Mouse (Mus musculus) olfactory bulb, adult 2 months (tissue): ENCODE measurements around the gene Trit1. TPM values are rescaled to one million over a fixed set of nuclear protein-coding genes. Genes with fewer than 3 reads are reported as not detected.
"Not testable (repeated sequence)": the region's sequence is repeated elsewhere in the genome, so short reads cannot be mapped to it uniquely, and the experiment has no call there.

Source experiments
- H3K27ac ChIP-seq: fragments of 200-500 bp; 2 replicates; pipeline ENCODE4 v1.5.1; 2012; ENCODE audit warnings: low read depth, low read length; ENCODE audit not compliant: insufficient read depth
- H3K4me1 ChIP-seq: fragments of 200-500 bp; 2 replicates; pipeline ENCODE4 v1.6.1; 2012; ENCODE audit warnings: low read length; ENCODE audit not compliant: control insufficient read depth, insufficient read depth
- H3K4me3 ChIP-seq: fragments of 200-500 bp; 2 replicates; pipeline ENCODE4 v1.5.1; 2012; ENCODE audit warnings: mild to moderate bottlenecking, low read depth, low read length, moderate library complexity; ENCODE audit not compliant: insufficient read depth
- CTCF ChIP-seq: fragments of 200-500 bp; IDR thresholded peaks from 2 replicates; pipeline ENCODE4 v1.5.1; 2012; ENCODE audit warnings: low read depth, mild to moderate bottlenecking, low read length, moderate library complexity; ENCODE audit not compliant: insufficient read depth
- POLR2A ChIP-seq: fragments of 200-500 bp; IDR thresholded peaks from 2 replicates; pipeline ENCODE4 v1.6.1; 2012; ENCODE audit warnings: mild to moderate bottlenecking, low read depth, low read length, moderate library complexity; ENCODE audit not compliant: insufficient read depth
- WGBS: fragments of 180-500 bp; shearing (Covaris S2); methylation state at CpG from one replicate; pipeline ENCODE4 v1.1.7; 2018; 5-methylcytosine and 5-hydroxymethylcytosine counted together
- polyA plus RNA-seq: library from polyadenylated mRNA; stranded (reverse); fragments of >200 nt; gene quantifications from 2 replicates; pipeline ENCODE4 v1.2.4, GENCODE M21; 2012; ENCODE audit warnings: low replicate concordance; ENCODE audit not compliant: missing spikeins, insufficient read depth, insufficient read length

Gene Trit1
- polyA plus RNA-seq, 1 experiment, result not detected

GRCm38 (mm10) chr4:122995404-122996220, 20.8 kb upstream of the Trit1 start, which contains the start of gene Mycl:
Mycl (plus strand) TSS chr4:122995652.
- H3K27ac ChIP-seq, result peak within 1 kb of the TSS; percentile 10; the same call in 1 of the 2 replicates
- TF ChIP-seq CTCF, result peak; percentile 93
- TF ChIP-seq POLR2A, result peak; percentile 38
- peak within 1 kb of the TSS; percentile 73 for H3K4me3 ChIP-seq
- under 1% methylated on average over 69 of the region's 69 CpGs for WGBS
- peaks cover 27% of the 10 kb centered on the region for H3K4me1 ChIP-seq

GRCm38 (mm10) chr4:122996221-122996617, 20.2 kb upstream of the Trit1 start:
- H3K4me3 ChIP-seq, result peak overlapping the region; percentile 73
- peak overlapping the region; percentile 10; the same call in 1 of the 2 replicates for H3K27ac ChIP-seq
- H3K4me1 ChIP-seq, result peaks cover 27% of the 10 kb centered on the region
- WGBS, result 1% methylated on average over 32 of the region's 32 CpGs
- TF ChIP-seq CTCF, result no peak
- TF ChIP-seq POLR2A, result no peak

- no peak for TF ChIP-seq CTCF
- no peak for TF ChIP-seq POLR2A
- Histone ChIP-seq H3K27ac (0 out of 2 replicates have a peak overlapping the region, but pooled peaks have one; percentile 10), H3K4me1 (peaks cover 27% of the 10 kb centered on the region), H3K4me3 (peak overlapping the region; percentile 73)
- 2% methylated on average over 47 of the region's 47 CpGs for WGBS
These were observed 19.6 kb upstream of the Trit1 start for GRCm38 (mm10) chr4:122996618-122997381.

- H3K4me1 ChIP-seq, result peaks cover 27% of the 10 kb centered on the region
- 29% methylated on average over 12 of the region's 12 CpGs for WGBS
- TF ChIP-seq POLR2A, result no peak
- TF ChIP-seq CTCF, result no peak
- peak overlapping the region; percentile 27 for H3K4me3 ChIP-seq
- H3K27ac ChIP-seq, result no peak overlapping the region
These were observed 17.7 kb upstream of the Trit1 start for GRCm38 (mm10) chr4:122998537-122999262.

- no peak overlapping the region for H3K27ac ChIP-seq
- peaks cover 27% of the 10 kb centered on the region for H3K4me1 ChIP-seq
- H3K4me3 ChIP-seq, result peak overlapping the region; percentile 27; the same call in 1 of the 2 replicates
- 36% methylated on average over 4 of the region's 4 CpGs for WGBS
- no peak for TF ChIP-seq POLR2A
- TF ChIP-seq CTCF, result no peak
These were observed 17.1 kb upstream of the Trit1 start for GRCm38 (mm10) chr4:122999263-122999691.

DNA sequence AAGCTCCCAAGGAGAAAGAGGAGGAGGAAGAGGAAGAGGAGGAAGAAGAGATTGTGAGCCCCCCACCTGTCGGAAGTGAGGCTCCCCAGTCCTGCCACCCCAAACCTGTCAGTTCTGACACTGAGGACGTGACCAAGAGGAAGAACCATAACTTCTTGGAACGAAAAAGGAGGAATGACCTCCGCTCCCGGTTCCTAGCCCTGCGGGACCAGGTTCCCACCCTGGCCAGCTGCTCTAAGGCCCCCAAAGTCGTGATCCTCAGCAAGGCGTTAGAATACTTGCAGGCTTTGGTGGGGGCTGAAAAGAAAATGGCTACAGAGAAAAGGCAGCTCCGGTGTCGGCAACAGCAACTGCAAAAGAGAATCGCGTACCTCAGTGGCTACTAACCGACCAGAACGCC, 16.3 kb upstream of the Trit1 start:
- Histone ChIP-seq H3K4me1 (peaks cover 30% of the 10 kb centered on the region), H3K4me3 (no peak overlapping the region), H3K27ac (no peak overlapping the region)
- TF ChIP-seq CTCF (no peak), POLR2A (no peak)
- 69% methylated on average over 14 of the region's 14 CpGs for WGBS

DNA sequence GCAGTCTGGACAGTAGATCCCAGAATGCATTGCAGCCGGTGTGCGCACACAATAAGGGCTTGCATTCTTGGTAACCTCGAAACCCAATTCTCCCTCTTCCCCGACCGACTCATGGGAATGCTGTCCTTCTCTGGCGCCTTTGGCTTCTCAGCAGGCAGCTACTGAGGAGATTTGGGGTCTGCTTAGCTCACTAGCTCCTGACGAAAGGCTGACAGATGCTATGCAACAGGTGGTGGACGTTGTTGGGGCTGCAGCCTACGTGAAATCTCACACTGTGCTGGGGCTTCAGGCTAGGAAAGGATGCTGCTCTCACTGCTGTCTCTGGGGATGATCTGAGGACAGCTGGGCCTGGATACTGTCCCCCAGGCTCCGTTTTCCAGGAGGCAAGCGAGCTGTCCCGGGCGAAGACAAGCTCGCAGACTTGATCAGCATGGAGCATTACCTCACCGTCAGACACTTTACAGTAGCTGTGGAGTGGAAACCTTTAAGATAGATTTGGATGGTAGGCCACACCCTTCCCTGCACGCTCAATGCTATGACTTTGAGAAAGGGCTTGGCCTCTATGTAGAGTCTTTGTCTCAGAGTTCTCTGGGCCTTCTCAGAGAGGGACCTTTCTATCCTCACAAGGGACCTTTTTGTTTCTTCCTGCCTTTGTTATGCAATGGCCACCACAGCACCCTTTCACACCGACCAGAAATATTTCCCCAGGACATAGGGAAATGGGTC, 15.6 kb upstream of the Trit1 start:
- WGBS, result 67% methylated on average over 17 of the region's 17 CpGs
- Histone ChIP-seq H3K4me3 (no peak overlapping the region), H3K4me1 (peaks cover 30% of the 10 kb centered on the region), H3K27ac (no peak overlapping the region)
- TF ChIP-seq POLR2A (no peak), CTCF (no peak)

GRCm38 (mm10) chr4:123005054-123005966, 11.1 kb upstream of the Trit1 start:
- WGBS, result 35% methylated on average over 15 of the region's 15 CpGs
- H3K27ac ChIP-seq, result peak overlapping the region; percentile 48; the same call in 1 of the 2 replicates
- TF ChIP-seq POLR2A (no peak), CTCF (no peak)
- no peak overlapping the region for H3K4me3 ChIP-seq
- H3K4me1 ChIP-seq, result peaks cover 3% of the 10 kb centered on the region; the same call in 1 of the 2 replicates

DNA sequence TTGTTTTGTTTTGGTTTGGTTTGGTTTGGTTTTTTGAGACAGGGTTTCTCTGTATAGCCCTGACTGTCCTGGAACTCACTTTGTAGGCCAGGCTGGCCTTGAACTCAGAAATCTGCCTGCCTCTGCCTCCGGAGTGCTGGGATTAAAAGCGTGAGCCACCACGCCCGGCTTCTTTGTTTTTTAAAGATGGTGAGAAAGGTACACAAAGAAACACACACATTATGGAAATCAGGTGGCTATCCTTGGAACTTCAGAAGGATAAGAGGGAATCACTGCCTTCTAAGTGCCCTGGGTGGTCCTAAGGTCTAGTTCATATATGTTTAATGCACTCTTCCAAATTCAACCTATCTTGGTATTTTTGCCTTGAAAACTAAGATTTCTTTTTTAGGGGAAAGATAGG, 3.9 kb upstream of the Trit1 start:
- H3K4me3 ChIP-seq, H3K4me1 ChIP-seq: not testable (repeated sequence)
- peak overlapping the region; percentile 69; the same call in 1 of the 2 replicates for H3K27ac ChIP-seq
- 94% methylated on average over 4 of the region's 4 CpGs for WGBS
